Mouse (Mus musculus) left cerebral cortex, adult 11 months (tissue): Measurements from ENCODE around the gene Btnl10.
A peak's percentile ranks its signal among the peaks of the same experiment; 100 is the strongest.
"Not testable (repeated sequence)": the region's sequence is repeated elsewhere in the genome, so short reads cannot be mapped to it uniquely, and the experiment has no call there.

ENCODE experiments used
- DNase-seq: peaks from one replicate; pipeline ENCODE4 v3.0.0; 2022; ENCODE audit warnings: low spot score

Btnl10 gene

DNA sequence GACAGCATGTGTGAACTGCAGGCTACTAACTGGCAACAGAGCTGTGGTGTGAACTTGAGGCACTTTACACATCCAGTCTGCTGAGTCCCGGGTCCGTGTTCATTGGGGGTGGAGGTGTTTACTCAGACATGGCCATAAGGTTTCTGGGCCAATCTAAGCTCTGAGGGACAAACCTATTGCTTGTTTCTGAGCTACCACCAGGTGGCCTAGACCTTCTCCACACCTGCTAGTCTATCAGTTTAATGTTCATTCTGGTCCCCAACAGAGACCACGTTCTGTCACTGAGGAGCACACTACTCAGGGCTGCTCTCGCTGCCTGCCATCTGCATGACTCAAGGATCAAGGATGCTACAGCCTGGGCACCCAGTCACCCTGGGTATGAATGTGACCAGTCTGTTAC lies 13.9 kb downstream of the Btnl10 start:
- DNase-seq = no peak

- DNase-seq = no peak
Observed at GRCm38 (mm10) chr11:58937909-58938308, 20.2 kb downstream of the Btnl10 start.

DNA sequence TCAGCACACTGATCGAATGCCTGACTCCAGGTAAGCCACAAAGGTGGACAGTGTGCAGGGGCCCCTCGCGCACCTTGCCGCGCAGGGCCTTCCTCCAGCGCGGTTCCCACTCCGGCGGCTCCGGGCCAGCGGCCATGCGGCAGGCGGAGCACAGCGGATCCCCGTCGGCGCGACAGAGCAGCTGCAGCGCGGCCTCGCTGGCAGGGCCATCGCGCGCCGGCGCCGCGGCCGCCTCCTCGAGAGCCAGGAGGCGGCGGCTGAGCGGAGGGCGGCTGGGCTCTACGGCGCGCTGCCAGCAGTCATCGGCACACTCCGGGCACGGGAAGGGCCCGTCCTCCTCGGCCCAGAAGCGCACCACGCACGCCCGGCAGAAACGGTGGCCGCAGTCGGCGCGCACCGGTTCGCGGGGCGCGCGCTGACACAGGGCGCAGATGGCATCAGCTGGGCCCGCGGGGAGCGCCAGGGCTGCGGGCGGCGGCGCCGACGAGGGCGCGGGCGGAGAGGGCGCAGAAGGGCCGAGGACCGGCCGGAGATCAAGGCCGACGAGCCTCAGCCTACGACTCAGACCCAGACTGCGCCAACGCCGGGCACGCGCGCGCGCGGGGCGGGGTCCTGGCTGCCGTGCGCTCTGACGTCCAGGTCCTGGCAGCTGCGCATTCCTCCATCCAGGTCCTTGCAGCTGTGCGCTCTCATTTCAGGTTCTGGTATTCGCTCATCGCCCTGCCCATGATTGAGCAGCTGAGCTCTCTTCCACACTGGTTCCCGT lies 20.8 kb downstream of the Btnl10 start, which contains the start of gene Rnf187:
Gene Rnf187 (minus strand): TSS at position 595 of the 766 bp plus-strand sequence.
- peak; percentile 90 for DNase-seq

- no peak for DNase-seq
Observed at GRCm38 (mm10) chr11:58939088-58939439, 21.4 kb downstream of the Btnl10 start.

- no peak for DNase-seq
Observed at GRCm38 (mm10) chr11:58944136-58944535, 26.4 kb downstream of the Btnl10 start.

GRCm38 (mm10) chr11:58947306-58947705 lies 29.6 kb downstream of the Btnl10 start:
- DNase-seq = no peak

DNA sequence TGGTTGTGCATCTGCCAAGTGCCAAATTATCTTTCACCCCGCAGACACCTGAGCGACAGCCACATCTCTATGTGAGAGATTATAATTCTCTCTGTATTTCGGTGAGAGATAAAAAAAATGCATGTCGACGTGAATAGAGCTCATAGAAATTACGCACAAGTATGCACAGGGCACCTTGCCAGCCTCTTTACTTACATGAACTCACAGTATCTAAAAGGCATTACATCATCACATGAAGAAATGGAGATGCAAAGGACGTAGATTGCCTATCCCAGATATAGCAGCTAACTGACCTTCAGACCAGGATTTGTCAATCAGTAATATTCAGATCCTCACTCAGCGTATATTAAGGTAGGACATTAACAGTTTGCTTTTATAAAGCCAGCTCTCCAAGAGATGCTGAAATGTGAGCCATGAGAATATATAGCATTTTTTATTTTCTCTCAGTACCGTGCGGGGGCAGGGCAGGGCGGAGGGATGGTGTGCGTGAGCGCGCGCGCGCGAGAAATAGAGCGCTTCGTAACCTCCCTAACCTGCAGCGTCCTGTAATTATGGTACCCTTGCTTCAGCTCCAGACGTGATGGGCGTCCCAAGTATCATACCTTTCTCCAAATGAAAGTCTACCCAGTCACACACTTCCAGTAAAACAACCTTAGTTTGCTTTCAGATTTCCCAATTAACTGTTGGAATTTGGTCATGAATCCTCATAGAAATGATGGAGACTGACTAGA lies 30.3 kb downstream of the Btnl10 start:
- no peak for DNase-seq

DNA sequence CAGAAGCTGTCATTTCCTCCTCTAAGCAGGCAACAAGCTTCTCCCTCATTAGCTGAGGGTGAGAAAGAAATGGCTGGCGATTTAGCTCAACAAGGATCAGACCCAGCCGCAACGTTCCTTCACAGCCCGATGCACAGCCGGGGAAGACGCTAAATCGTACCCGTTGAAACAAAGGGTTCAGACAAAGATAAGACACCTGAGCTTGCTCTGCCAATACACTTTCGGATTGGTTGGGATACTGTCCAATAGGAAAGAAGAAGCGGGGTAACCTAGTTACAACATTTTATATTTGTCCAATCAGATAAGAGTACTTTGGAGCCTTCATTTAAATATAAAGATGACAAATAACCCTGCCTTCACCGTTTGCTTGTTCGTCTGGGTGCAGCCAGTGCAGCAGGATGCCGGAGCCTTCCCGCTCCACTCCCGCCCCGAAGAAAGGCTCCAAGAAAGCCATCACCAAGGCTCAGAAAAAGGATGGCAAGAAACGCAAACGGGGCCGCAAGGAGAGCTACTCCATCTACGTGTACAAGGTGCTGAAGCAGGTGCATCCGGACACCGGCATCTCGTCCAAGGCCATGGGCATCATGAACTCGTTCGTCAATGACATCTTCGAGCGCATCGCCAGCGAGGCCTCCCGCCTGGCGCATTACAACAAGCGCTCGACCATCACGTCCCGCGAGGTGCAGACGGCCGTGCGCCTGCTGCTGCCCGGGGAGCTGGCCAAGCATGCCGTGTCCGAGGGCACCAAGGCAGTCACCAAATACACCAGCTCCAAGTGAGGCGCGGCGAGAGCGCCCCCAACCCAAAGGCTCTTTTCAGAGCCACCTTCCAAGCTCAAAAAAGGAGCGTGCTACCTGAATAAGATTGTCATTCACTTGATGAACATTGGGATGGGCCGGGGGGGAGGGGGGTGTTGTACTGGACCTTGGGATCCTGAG lies 31.1 kb downstream of the Btnl10 start, which contains the start of gene Hist3h2ba:
Gene Hist3h2ba (plus strand): TSS at position 379 of the 938 bp plus-strand sequence.
- peak; percentile 88 for DNase-seq

DNA sequence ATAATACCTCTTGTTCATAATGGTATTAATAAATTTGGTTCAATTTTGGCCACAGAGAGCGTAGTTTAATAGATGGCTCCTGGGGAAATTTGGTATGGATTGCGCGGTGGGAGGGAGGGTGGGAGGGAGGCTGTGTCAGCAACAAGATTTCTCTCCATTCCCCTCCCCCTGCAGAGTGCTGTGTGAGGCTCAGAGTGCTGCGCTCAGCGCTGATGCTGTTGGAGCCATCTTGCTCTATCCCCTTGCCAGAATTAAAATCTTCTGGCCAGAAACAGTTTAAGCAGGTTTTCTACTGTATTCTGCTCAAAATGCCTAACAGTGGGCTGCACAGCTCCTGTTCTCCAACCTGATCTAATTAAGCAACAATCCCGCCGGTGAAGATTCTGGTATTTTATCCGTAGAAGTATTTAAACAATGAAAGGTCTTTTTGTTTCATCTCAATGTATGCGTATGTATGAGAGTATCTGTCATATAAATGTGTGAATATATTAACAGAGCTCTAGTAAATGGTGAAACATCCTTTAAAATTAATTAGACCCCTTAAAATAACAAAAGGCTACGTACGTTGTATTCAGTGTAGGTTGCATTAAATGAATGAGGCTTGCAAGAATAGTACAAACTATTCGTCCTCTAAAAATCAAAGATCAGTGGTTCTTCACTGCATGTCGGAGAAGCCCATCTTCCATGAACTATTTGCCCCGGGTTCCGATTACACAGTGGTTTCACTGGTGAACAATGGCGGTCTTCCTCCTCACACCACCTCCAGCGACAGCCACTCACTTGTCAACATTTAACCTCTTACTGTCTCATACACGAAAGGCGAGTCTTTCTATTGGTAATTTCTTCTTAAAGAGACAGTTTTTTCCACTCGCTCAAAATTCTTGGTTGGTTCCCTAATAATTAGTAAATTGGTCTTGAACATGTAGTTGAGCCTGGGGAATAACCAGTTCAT lies 32.0 kb downstream of the Btnl10 start:
- DNase-seq = no peak

GRCm38 (mm10) chr11:58951210-58951609 lies 33.5 kb downstream of the Btnl10 start:
- no peak for DNase-seq

- no peak for DNase-seq
Observed at GRCm38 (mm10) chr11:58953351-58954169, 35.9 kb downstream of the Btnl10 start.

GRCm38 (mm10) chr11:58954170-58954419 lies 36.4 kb downstream of the Btnl10 start:
- not testable (repeated sequence) for DNase-seq

GRCm38 (mm10) chr11:58954420-58955142 lies 36.9 kb downstream of the Btnl10 start, which contains the start of the genes Hist3h2a and Trim17:
Gene Hist3h2a, plus strand, starts transcription at chr11:58954685.
Gene Trim17, plus strand, starts transcription at chr11:58954685.
- peak; percentile 99 for DNase-seq

DNA sequence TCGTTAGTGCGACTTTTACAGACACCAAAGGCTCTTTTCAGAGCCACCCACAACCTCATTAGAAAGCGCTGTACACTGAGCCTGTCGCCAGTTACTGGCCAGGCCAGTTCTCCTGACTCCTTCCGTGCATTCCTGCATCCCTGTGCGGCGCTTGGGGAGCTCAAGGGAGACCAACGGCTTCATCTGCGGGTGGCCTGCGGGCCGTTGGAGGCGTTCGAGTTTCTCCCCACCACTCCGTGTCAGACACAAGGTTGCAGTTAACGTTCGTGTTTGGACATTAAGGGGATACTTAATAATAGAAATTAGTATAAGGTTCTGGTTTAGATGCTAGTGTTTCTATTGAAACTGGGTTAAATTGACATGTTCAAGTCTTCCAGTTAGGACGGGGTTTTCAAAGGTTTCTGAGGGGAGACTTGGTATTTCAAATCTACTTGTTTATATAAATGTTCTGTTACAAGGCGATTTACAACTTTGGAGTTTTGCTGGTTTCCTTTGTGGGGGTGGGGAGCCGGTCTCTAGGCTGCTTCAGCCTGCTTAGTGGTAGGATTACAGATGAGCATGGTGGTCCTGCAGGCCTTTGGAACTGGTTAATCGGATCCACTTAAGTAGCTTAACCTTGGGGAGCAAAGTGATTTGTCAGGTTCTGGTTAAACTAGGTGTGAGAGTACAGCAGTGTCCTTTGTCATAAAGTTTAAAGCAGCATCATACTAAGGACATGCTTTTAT lies 37.6 kb downstream of the Btnl10 start:
- DNase-seq = no peak

- no peak for DNase-seq
Observed at GRCm38 (mm10) chr11:58955868-58956257, 38.2 kb downstream of the Btnl10 start.

DNA sequence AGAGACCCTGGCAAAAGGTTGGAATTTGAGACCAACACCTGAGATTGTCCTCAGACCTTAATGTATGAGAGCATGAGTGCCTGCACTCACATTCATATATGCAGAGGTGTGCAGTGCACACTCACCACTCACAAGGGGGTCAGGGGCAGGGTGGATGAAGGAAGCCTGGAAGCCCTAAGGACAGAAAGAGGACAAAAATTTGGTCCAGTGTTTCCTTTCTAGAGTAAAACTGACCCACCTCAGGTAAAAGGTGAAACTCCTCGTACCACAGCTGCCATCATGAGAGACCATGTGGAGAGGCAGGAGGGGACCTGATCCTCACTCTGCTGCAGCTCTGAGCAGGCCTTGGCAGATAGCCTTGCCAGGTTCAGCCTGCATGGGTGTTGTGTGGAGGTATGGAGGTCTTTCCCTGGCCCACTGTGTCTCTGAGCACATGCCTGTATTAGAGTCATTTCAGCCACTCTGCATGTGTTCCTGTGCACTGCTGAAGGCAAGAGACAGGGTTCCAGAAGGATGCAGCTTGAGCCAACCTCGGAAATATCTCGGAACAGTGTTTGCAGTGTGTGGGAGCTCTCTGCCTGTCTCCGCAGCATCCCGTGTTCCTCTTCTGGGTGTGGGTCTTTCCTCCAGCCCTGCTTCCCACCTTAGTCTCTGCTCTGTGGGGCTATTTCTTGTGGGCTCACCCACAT lies 39.7 kb downstream of the Btnl10 start:
- DNase-seq = no peak

DNA sequence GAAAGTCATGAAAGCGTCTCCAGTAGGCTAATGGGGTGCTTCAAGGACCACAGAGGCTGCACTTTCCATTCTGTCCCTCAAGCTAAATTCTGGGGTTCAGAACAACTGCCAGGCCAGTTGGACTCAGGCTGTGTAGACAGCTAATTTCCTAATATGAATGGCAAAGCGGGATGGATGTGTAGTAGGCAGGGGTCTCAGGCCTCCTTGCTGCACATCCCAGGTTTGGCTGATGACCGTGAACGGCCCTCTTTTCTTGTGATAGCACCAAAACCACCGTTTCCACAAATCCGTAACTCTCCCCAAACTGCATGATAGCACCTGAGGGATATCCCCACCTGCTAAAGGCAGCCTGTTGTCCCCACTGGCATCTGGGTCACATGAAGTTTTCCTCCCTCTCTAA lies 40.8 kb downstream of the Btnl10 start:
- DNase-seq = no peak

GRCm38 (mm10) chr11:58959186-58959825 lies 41.6 kb downstream of the Btnl10 start:
- DNase-seq = no peak
